9 mouse cellular contexts compared by ENCODE assay signal in the genomic region with DNA sequence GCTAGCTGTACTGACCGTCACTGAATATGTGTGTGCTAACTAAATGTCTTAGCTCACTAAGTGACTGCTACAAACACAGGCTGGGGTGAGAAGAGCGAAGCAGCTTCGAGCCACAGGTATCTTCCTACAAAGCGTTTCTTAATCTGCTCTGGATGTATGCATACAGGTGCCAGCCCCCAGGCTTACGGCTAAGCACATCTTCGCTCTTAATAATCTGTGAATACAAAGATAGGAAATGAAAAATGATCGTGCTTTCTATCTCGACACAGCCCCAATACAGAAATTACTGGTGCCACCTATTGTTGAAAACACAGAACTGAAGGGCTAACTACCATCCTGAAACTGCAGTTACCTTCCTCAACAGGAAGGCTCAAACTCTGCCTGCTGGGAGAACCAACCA. TPM values are rescaled to one million over a fixed set of nuclear protein-coding genes. Genes with fewer than 3 reads are reported as not detected.
DNase-seq lines count a peak whose midpoint lies in the region; ATAC-seq and TF ChIP-seq lines count a peak whose summit lies in the region.
"Had no signal": no experiment of that assay in that cellular context is flagged by ENCODE, and none has a peak within 500 bp of the region (broad histone marks: within the 10 kb centered on the region; RNA-seq: fewer than 3 reads in every experiment).

No protein-coding gene starts in this region.

- peak; percentile 14; the same call in 1 of the 2 replicates for TF ChIP-seq CTCF in cerebellum, adult 2 months (IDR thresholded peaks at IDR 0.05; ENCODE audit: borderline replicate concordance, insufficient read depth, low read depth, low read length)
- TF ChIP-seq CTCF in forebrain, postnatal 0 days (IDR thresholded peaks at IDR 0.05; ENCODE audit: low read depth): peak; percentile 81

- H3K4me1 ChIP-seq in cerebellum, adult 2 months (ENCODE audit: control insufficient read depth, insufficient read depth, low read length): no peaks in the 10 kb centered on the region
- no peaks in the 10 kb centered on the region for H3K4me1 ChIP-seq in limb, embryonic 14.5 days (ENCODE audit: control insufficient read depth, insufficient read depth, low read length)
- 0 out of 2 replicates have a peak, but pooled peaks cover 2% of the 10 kb centered on the region for H3K4me1 ChIP-seq in limb, embryonic 10.5 days
- peaks cover 5% of the 10 kb centered on the region; the same call in 1 of the 2 replicates for H3K4me1 ChIP-seq in forebrain, postnatal 0 days (ENCODE audit: insufficient read depth)
- H3K4me1 ChIP-seq: liver, embryonic 15.5 days had no signal

- no peaks in the 10 kb centered on the region for H3K36me3 ChIP-seq in limb, embryonic 14.5 days (ENCODE audit: control insufficient read depth, insufficient read depth, low read length)
- H3K36me3 ChIP-seq in limb, embryonic 10.5 days: no peaks in the 10 kb centered on the region
- no peaks in the 10 kb centered on the region for H3K36me3 ChIP-seq in forebrain, postnatal 0 days (ENCODE audit: insufficient read depth)
- H3K36me3 ChIP-seq: liver, embryonic 15.5 days had no signal

- no peak for TF ChIP-seq POLR2A in cerebellum, adult 2 months (IDR thresholded peaks at IDR 0.05; ENCODE audit: borderline replicate concordance, insufficient read depth, low read length)
- no peak for TF ChIP-seq POLR2A in limb, embryonic 14.5 days (IDR thresholded peaks at IDR 0.05; ENCODE audit: borderline replicate concordance, extremely low read depth, insufficient read depth, insufficient read length)

- H3K9ac ChIP-seq in limb, embryonic 14.5 days (ENCODE audit: low read depth, low read length, severe bottlenecking): no peak overlapping the region
- H3K9ac ChIP-seq in forebrain, postnatal 0 days: no peak overlapping the region
- H3K9ac ChIP-seq: liver, embryonic 15.5 days had no signal

- 40% methylated on average over 8 of the region's 8 CpGs for WGBS in cerebellum, adult 2 months
- 63% methylated on average over 8 of the region's 8 CpGs for WGBS in limb, embryonic 14.5 days
- 78% methylated on average over 8 of the region's 8 CpGs for WGBS in limb, embryonic 10.5 days
- 39% methylated on average over 8 of the region's 8 CpGs for WGBS in forebrain, postnatal 0 days

- H3K27ac ChIP-seq in cerebellum, adult 2 months (ENCODE audit: insufficient read depth, low read length): no peak overlapping the region
- no peak overlapping the region for H3K27ac ChIP-seq in limb, embryonic 14.5 days (replicated peaks; ENCODE audit: low read depth, low read length)
- no peak overlapping the region for H3K27ac ChIP-seq in limb, embryonic 10.5 days
- no peak overlapping the region for H3K27ac ChIP-seq in forebrain, postnatal 0 days (ENCODE audit: low read depth, low read length)
- H3K27ac ChIP-seq: liver, embryonic 15.5 days had no signal

- no peak overlapping the region for H3K4me3 ChIP-seq in cerebellum, adult 2 months (replicated peaks; ENCODE audit: insufficient read depth, low read depth, low read length)
- no peak overlapping the region for H3K4me3 ChIP-seq in limb, embryonic 14.5 days (replicated peaks; ENCODE audit: low read length)
- H3K4me3 ChIP-seq in limb, embryonic 10.5 days: no peak overlapping the region
- H3K4me3 ChIP-seq in forebrain, postnatal 0 days (ENCODE audit: low read depth, low read length): no peak overlapping the region
- H3K4me3 ChIP-seq: liver, embryonic 15.5 days had no signal

- H3K9me3 ChIP-seq in limb, embryonic 14.5 days (ENCODE audit: control insufficient read depth, low read length): no peaks in the 10 kb centered on the region
- no peaks in the 10 kb centered on the region for H3K9me3 ChIP-seq in limb, embryonic 10.5 days (replicated peaks)
- H3K9me3 ChIP-seq in forebrain, postnatal 0 days (ENCODE audit: low read length): no peaks in the 10 kb centered on the region
- H3K9me3 ChIP-seq: liver, embryonic 15.5 days had no signal

- no peak for DNase-seq in cerebellum, adult 2 months
- DNase-seq in limb, embryonic 14.5 days (ENCODE audit: low spot score): peak; percentile 51
- no peak for DNase-seq in limb, embryonic 10.5 days (ENCODE audit: low spot score)
- DNase-seq in forebrain, postnatal 0 days: peak; percentile 77
- DNase-seq in layer of hippocampus, postnatal 14 days (ENCODE audit: low spot score in 2 of 2): peak; percentile 35 to 66
- DNase-seq in urinary bladder, adult 18-20 months (ENCODE audit: low spot score in 2 of 2): no peak
- DNase-seq in spleen, adult 18-20 months: no peak

- H3K27me3 ChIP-seq in cerebellum, adult 2 months (ENCODE audit: control insufficient read depth, insufficient read depth, low read length): no peaks in the 10 kb centered on the region
- H3K27me3 ChIP-seq in limb, embryonic 14.5 days (ENCODE audit: control insufficient read depth, insufficient read depth, low read length): no peaks in the 10 kb centered on the region
- no peaks in the 10 kb centered on the region for H3K27me3 ChIP-seq in limb, embryonic 10.5 days (ENCODE audit: low read depth, poor library complexity, severe bottlenecking)
- H3K27me3 ChIP-seq in forebrain, postnatal 0 days (ENCODE audit: insufficient read depth, low read length): no peaks in the 10 kb centered on the region
- H3K27me3 ChIP-seq: liver, embryonic 15.5 days had no signal

- ATAC-seq in cerebellum, adult (ENCODE audit: insufficient number of reproducible peaks, low FRiP score, low TSS enrichment): no peak
- no peak for ATAC-seq in limb, embryonic 14.5 days (ENCODE audit: low FRiP score, low read depth)
- ATAC-seq in forebrain, postnatal 0 days: peak; percentile 78

- no peak overlapping the region for H3K4me2 ChIP-seq in limb, embryonic 14.5 days (replicated peaks; ENCODE audit: low read depth, low read length, severe bottlenecking)
- no peak overlapping the region; the same call in 1 of the 2 replicates for H3K4me2 ChIP-seq in forebrain, postnatal 0 days (ENCODE audit: low read depth)
- H3K4me2 ChIP-seq: liver, embryonic 15.5 days had no signal

RNA-seq across cellular contexts. Expression of gene Glis3, which starts 51.5 kb away (rescaled TPM):
- 0.59 and 0.63 TPM in 2 replicates for polyA plus RNA-seq in cerebellum, adult 2 months (2012; rRNA removed)
- 3.1 and 4.5 TPM in 2 replicates for polyA plus RNA-seq in limb, embryonic 14.5 days (2012; rRNA removed)
- 2.9 and 5.1 TPM in 2 replicates for polyA plus RNA-seq in limb, embryonic 14.5 days (2014; fragmentation: Nextera tagmentation; extraction: Ambion mirVana)
- 2.6 and 2.7 TPM in 2 replicates for polyA plus RNA-seq in limb, embryonic 10.5 days (2016; fragmentation: Nextera tagmentation; extraction: Ambion mirVana)
- 8.5 and 9.6 TPM in 2 replicates for total RNA-seq in forebrain, postnatal 0 days (2014; rRNA removed)
- 0.86 and 0.96 TPM in 2 replicates for polyA plus RNA-seq in forebrain, postnatal 0 days (2015; fragmentation: Nextera tagmentation; extraction: Ambion mirVana)
- 10 to 100 TPM in 1 of 2 experiments, 1 to 10 TPM in 1; 8.6 to 11.8 TPM for total RNA-seq in layer of hippocampus, postnatal 14 days (2021)

Comparison
In these comparisons a context has a peak if more than half of its experiments do, and no peak if none do; other contexts are left out.
1. DNase-seq: peak in limb, embryonic 14.5 days (single experiment), forebrain, postnatal 0 days (single experiment) and layer of hippocampus, postnatal 14 days (2 of 2); none in cerebellum, adult 2 months (0 of 2), limb, embryonic 10.5 days (single experiment), urinary bladder, adult 18-20 months (0 of 2) and spleen, adult 18-20 months (0 of 2).